Mouse (Mus musculus): Measurements from ENCODE around the gene Sin3a. TPM values are rescaled to one million over a fixed set of nuclear protein-coding genes. Genes with fewer than 3 reads are reported as not detected.

Sin3a gene
- total and polyA plus RNA-seq, 2 experiments from 2014 or later: 13.4 to 85.7 TPM

DNA sequence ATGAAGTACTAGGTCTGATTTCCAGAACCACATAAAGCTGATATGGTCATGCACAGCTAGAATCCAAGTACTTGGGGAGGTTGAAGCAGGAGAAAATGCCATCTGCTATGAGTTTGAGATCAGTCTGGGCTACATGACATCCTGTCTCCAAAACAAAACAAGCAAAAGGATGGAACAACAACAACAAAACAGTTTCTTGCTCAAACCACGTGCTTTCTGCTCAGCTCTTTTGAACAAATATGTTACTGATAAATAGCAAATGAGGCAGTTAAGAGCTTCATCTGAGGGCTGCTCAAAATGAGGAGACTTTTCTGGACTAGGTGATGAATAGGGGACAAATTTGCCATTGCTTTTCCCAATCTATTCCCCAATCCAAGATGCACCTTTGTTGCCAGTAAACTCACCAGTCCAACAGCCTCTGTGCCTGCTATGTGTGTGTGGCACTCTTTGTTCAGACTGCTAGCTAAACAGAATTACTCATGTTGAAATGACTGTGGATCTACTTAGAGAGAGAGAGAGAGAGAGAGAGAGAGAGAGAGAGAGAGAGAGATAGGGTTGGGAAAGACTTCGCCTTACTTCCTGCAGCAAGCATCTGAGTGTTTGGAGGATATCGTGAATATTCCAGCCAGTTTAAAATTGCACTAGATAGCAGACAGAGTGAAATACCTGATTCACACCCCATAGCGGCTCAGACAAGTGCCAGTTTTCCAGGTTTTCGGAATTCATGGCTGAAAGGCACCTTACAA, 867 bp upstream of the Sin3a start:
- Histone ChIP-seq H3K9ac (replicated peaks; ENCODE audit: low read length, poor library complexity, severe bottlenecking) (peak overlapping the region; percentile 55; the same call in 1 of the 2 replicates), H3K27me3 (ENCODE audit: insufficient read depth, low read length) (no peaks in the 10 kb centered on the region), H3K36me3 (ENCODE audit: insufficient read depth, low read length) (no peaks in the 10 kb centered on the region), H3K4me1 (ENCODE audit: insufficient read depth, low read length) (peaks cover 15% of the 10 kb centered on the region; the same call in 1 of the 2 replicates), H3K9me3 (ENCODE audit: low read length) (no peaks in the 10 kb centered on the region), H3K4me3 (ENCODE audit: low read depth, low read length) (peak overlapping the region; percentile 81), H3K27ac (ENCODE audit: low read depth, low read length) (no peak overlapping the region), H3K4me2 (ENCODE audit: low read depth, low read length, poor library complexity, severe bottlenecking) (peak overlapping the region; percentile 86)
- WGBS: 16% methylated on average over 5 of the region's 5 CpGs
- DNase-seq (ENCODE audit: low spot score) (no peak), ATAC-seq (ENCODE audit: low FRiP score) (no peak)
- TF ChIP-seq CTCF (IDR thresholded peaks at IDR 0.05): peak; percentile 3; the same call in 1 of the 2 replicates

DNA sequence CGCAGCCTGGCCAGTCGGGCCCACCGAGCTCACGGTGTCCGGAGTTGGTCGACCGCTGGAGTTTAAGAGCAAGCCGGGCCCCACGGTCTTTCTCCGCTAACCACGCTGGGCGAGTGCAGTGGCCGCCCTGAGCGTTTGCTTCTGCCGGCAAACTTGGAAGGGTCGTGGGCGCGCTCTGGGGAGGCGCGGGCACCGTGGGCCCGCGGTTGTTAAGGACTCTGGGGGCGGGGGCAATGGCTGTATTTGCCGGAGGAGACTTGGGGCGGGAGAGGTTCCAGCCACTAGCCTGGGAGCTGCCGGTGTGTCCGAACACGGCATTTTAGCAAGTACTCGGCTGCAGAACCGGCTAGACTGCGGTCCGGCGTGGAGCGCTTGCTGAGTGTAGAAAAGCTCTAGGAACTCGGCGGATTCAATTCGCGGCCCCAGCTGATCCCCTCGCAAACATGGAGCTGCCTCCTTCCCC, 717 bp downstream of the Sin3a start:
- DNase-seq (ENCODE audit: low spot score) (no peak), ATAC-seq (ENCODE audit: low FRiP score) (no peak)
- Histone ChIP-seq H3K4me2 (ENCODE audit: low read depth, low read length, poor library complexity, severe bottlenecking) (peak overlapping the region; percentile 86), H3K4me1 (ENCODE audit: insufficient read depth, low read length) (peaks cover 15% of the 10 kb centered on the region; the same call in 1 of the 2 replicates), H3K9ac (replicated peaks; ENCODE audit: low read length, poor library complexity, severe bottlenecking) (peak overlapping the region; percentile 55), H3K36me3 (ENCODE audit: insufficient read depth, low read length) (no peaks in the 10 kb centered on the region), H3K9me3 (ENCODE audit: low read length) (no peaks in the 10 kb centered on the region), H3K27me3 (ENCODE audit: insufficient read depth, low read length) (no peaks in the 10 kb centered on the region), H3K4me3 (ENCODE audit: low read depth, low read length) (peak overlapping the region; percentile 81), H3K27ac (ENCODE audit: low read depth, low read length) (peak overlapping the region; percentile 70)
- under 1% methylated on average over 40 of the region's 40 CpGs for WGBS
- no peak for TF ChIP-seq CTCF (IDR thresholded peaks at IDR 0.05)

DNA sequence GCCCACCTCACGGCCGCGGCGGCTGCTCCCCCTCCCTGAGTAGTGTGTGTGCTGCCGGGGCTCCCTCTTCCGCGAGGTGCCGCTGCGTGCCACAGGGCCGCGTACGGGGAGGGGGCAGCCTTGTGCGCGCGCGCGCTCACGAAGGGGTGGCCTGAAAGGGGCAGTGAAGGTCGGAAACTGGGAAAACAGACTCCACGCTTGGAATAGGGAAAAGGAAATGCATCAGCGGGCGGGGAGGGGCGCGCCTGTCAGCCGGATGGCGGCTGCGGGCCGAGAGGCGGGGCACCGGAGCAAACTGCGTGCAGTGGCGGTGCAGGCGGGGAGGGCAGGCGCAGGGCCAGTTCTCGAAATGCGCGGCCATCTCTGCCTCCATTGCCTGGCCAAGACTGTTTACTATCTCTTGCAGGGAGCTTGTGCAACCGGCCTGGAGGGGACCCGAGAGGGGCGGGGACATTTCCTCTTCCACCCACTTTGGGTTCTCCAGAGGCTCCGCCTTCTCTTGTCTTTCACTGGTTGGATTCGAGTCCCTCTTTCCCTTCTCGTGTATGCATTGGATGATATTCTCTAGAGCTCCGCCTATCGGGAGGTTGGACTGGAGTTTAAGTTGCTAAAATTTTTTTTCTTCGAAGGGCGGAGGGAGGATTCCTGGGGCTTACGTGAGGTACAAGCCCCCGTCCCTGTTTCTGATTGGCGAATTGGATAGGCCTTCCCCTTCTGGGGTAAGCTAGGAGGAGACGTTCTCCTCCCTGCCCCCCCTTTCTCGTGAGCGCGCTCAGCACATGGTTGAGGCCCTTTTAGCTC, 1.3 kb downstream of the Sin3a start:
- H3K27me3 ChIP-seq (ENCODE audit: insufficient read depth, low read length): no peaks in the 10 kb centered on the region
- peak; percentile 100 for DNase-seq (ENCODE audit: low spot score)
- H3K4me1 ChIP-seq (ENCODE audit: insufficient read depth, low read length): peaks cover 15% of the 10 kb centered on the region; the same call in 1 of the 2 replicates
- peak overlapping the region; percentile 55 for H3K9ac ChIP-seq (replicated peaks; ENCODE audit: low read length, poor library complexity, severe bottlenecking)
- H3K9me3 ChIP-seq (ENCODE audit: low read length): no peaks in the 10 kb centered on the region
- WGBS: under 1% methylated on average over 52 of the region's 54 CpGs
- TF ChIP-seq CTCF (IDR thresholded peaks at IDR 0.05): peak; percentile 80
- peak overlapping the region; percentile 81 for H3K4me3 ChIP-seq (ENCODE audit: low read depth, low read length)
- ATAC-seq (ENCODE audit: low FRiP score): peak; percentile 69
- no peaks in the 10 kb centered on the region for H3K36me3 ChIP-seq (ENCODE audit: insufficient read depth, low read length)
- H3K4me2 ChIP-seq (ENCODE audit: low read depth, low read length, poor library complexity, severe bottlenecking): peak overlapping the region; percentile 86
- H3K27ac ChIP-seq (ENCODE audit: low read depth, low read length): peak overlapping the region; percentile 70

DNA sequence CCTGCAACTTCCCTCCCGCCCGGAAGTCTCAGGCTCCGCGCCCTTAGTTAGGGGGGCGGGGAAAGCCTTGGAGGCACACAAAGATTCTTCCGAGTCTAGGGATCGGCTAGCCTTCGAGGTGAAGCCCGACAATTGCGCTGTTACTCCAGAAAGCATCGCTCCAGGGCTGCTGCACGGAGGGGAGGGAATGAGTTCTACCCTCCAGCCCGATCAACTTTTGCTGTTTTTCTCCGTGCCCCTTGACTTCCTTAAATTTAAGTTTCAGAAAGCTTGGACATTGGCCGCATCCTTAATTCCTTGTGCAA, 1.9 kb downstream of the Sin3a start:
- DNase-seq (ENCODE audit: low spot score): no peak
- ATAC-seq (ENCODE audit: low FRiP score): no peak
- H3K4me2 ChIP-seq (ENCODE audit: low read depth, low read length, poor library complexity, severe bottlenecking): peak overlapping the region; percentile 86
- no peak for TF ChIP-seq CTCF (IDR thresholded peaks at IDR 0.05)
- no peaks in the 10 kb centered on the region for H3K9me3 ChIP-seq (ENCODE audit: low read length)
- H3K4me3 ChIP-seq (ENCODE audit: low read depth, low read length): peak overlapping the region; percentile 81
- peak overlapping the region; percentile 46 for H3K9ac ChIP-seq (replicated peaks; ENCODE audit: low read length, poor library complexity, severe bottlenecking)
- WGBS: 0% methylated on average over 15 of the region's 15 CpGs
- peak overlapping the region; percentile 55; the same call in 1 of the 2 replicates for H3K27ac ChIP-seq (ENCODE audit: low read depth, low read length)
- no peaks in the 10 kb centered on the region for H3K27me3 ChIP-seq (ENCODE audit: insufficient read depth, low read length)
- H3K36me3 ChIP-seq (ENCODE audit: insufficient read depth, low read length): no peaks in the 10 kb centered on the region
- H3K4me1 ChIP-seq (ENCODE audit: insufficient read depth, low read length): peaks cover 15% of the 10 kb centered on the region; the same call in 1 of the 2 replicates

DNA sequence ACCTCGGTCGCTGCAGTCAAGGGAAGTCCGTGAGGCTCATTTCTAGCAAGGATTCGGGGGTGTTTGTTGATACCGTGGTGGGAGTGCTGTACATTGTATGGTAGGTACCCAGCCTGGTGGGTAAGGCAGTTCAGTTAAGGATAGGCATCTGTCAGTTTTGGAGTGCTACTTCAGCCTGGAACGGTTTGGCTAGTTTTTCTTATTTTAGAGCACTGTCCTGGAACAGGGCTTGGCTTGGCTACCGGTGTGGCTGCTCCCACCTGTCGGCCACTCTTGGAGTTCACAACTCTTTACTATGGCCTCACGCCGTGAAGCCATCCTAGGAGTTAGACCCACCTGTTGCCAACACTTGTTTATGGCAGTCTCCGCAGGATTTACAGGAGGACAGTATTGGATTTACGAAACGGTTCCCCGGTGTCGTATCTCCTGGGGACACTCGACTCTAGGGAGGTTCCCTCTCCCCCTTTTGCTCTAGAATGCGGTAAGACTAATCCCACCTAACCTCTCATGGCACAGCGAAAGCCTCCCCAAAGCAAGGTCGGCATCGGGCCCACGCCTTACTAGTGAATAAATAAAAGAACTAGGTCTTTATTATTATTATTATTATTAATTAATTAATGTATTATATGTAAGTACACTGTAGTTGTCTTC, 2.5 kb downstream of the Sin3a start:
- no peaks in the 10 kb centered on the region for H3K27me3 ChIP-seq (ENCODE audit: insufficient read depth, low read length)
- H3K9ac ChIP-seq (replicated peaks; ENCODE audit: low read length, poor library complexity, severe bottlenecking): peak overlapping the region; percentile 46
- H3K4me2 ChIP-seq (ENCODE audit: low read depth, low read length, poor library complexity, severe bottlenecking): peak overlapping the region; percentile 86
- 4% methylated on average over 21 of the region's 21 CpGs for WGBS
- peaks cover 15% of the 10 kb centered on the region; the same call in 1 of the 2 replicates for H3K4me1 ChIP-seq (ENCODE audit: insufficient read depth, low read length)
- ATAC-seq (ENCODE audit: low FRiP score): no peak
- H3K9me3 ChIP-seq (ENCODE audit: low read length): no peaks in the 10 kb centered on the region
- peak overlapping the region; percentile 55; the same call in 1 of the 2 replicates for H3K27ac ChIP-seq (ENCODE audit: low read depth, low read length)
- no peak; the same call in 1 of the 2 replicates for TF ChIP-seq CTCF (IDR thresholded peaks at IDR 0.05)
- peak; percentile 8 for DNase-seq (ENCODE audit: low spot score)
- peak overlapping the region; percentile 96 for H3K4me3 ChIP-seq (ENCODE audit: low read depth, low read length)
- H3K36me3 ChIP-seq (ENCODE audit: insufficient read depth, low read length): no peaks in the 10 kb centered on the region

All from midbrain, postnatal 0 days (tissue).